Mouse (Mus musculus) embryo, embryonic 9.5 days (tissue): ENCODE results near the gene Gatad1.
"Not testable (repeated sequence)": the region's sequence is repeated elsewhere in the genome, so short reads cannot be mapped to it uniquely, and the experiment has no call there.

Experiments used
- DNase-seq: peaks from one replicate; pipeline ENCODE4 v3.0.0-alpha.2; 2017; ENCODE audit errors: extremely low spot score

The Gatad1 gene

GRCm38 (mm10) chr5:3657085-3657484 lies at the start of gene Gatad1:
Gene Gatad1 (minus strand): TSS chr5:3657185.
- no peak for DNase-seq

- DNase-seq = no peak
Measured at GRCm38 (mm10) chr5:3702180-3702579, 45.2 kb upstream of the Gatad1 start.

DNA sequence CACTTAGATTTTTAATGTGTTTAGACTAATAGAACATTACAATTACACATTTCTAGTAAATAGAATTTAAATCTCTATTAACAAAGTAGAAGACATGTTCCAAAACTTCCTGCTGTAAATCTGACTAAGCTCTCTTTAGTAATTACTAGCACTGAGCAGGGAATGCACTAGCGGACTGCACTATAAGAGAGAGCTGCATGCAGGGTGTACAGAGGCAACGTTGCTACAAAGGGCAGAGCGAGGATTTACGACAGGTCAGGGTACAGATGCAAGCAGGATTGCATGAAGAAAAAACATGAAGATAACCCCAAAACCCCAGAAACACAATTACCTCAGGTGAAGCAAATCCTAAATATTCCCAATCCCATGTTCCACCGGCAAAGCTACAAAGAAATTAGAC lies 43.0 kb upstream of the Gatad1 start:
- no peak for DNase-seq

GRCm38 (mm10) chr5:3696031-3696430 lies 39.0 kb upstream of the Gatad1 start:
- no peak for DNase-seq

GRCm38 (mm10) chr5:3695191-3695590 lies 38.2 kb upstream of the Gatad1 start:
- DNase-seq = no peak

GRCm38 (mm10) chr5:3692956-3693355 lies 36.0 kb upstream of the Gatad1 start:
- no peak for DNase-seq

DNA sequence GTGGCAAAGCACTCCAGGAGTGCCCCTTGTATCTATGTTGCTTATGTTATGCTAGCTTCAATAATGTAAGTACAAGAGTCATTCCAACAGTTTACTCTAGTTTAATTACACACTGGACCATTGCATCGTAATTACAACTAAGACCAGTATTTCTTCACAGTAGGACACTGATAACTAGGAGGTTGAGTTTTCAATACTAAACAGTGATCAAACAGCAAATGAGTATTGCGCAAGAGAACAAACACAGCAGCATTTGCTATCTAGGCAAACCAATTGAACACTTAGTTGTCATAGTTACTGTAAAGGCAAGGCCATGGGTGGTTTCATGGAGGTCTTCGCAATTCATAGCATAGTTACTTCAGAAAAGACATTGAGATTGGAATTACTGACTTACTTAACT lies 34.3 kb upstream of the Gatad1 start:
- no peak for DNase-seq

- DNase-seq = no peak
Measured at GRCm38 (mm10) chr5:3688298-3688697, 31.3 kb upstream of the Gatad1 start.

DNA sequence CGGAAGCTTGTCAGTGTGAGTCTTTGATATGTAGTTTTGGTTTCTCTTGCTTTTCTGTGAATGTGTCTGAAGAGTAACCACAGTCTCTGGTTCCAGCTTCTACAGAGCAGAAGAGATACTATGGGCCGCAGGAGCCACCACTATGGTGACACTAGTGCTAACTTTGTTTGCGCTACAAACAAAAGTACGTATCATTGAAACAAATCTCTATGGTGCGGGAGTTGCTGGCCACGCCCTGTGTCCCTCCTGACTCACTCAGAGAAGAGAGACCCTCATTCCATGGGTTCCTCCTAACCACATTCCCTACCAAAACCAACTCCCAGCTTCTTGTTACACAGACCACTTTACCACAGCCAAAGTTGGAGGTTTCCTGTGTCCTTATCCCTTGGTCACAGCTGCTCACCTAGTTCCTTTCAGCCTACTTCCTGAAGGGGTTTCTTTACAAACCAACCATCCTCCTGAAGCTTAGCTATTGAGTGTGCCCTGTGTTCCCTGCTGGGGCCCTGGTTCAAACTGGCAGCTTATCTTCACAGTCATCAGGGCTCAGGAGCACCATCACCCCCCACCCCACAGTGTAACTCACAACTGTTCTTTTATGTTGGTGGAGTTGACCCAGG lies 13.1 kb upstream of the Gatad1 start:
- DNase-seq = no peak

DNA sequence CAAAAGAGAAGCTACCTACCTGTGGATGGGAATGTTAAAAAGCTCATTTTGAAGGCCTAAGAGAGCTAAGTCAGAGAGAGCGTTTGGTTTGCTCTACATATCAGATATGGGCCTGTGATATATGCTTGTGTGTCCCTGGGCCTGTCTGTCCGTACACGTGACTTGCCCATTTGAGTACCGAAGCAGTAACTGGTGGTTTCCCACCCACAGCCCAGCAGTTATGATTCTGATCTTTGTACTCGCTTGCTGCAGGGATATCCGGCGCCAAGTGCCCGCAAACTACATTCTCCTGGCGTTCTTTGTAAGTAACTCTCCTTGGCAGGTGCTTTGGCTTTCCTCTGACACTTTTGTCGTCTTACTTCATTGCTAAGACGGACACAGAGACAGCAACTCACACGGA lies 9.6 kb upstream of the Gatad1 start:
- DNase-seq = no peak

DNA sequence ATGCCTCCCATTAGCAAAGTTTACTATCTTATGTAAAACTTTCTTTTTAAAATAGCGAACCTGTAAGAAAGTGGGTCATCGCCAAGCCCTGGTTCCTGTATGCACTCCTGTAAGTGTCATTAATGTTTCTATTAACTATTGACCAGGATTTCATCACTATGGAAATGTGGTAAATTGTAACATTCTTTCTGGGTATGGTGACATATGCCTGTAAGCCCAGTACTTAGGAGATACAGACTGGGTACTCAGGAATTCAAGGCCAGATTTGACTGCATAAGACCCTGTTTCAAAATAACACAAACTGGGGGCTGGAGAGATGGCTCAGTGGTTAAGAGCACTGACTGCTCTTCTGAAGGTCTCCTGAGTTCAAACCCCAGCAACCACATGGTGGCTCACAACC lies 8.2 kb upstream of the Gatad1 start:
- DNase-seq = no peak

DNA sequence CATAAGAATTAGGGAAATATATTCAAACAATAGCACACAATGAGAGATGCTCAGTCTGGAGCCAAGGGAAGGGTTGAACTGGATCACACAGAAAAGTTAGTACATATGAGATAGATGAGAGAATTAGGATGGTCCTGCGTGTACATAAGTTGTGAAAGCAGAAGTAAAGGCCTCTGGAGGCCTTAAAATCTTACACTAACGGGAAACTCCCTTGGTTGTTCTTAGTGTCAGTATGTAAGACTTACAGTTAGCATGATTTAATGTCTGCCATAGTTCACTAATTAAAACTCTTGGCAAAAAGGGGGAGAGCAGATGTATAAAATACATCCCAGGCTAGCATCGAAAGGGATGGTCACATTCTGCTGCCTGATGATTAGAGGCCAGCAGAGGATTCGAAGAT lies 3.2 kb downstream of the Gatad1 start:
- no peak for DNase-seq

GRCm38 (mm10) chr5:3652903-3653575 lies 3.9 kb downstream of the Gatad1 start:
- DNase-seq = not testable (repeated sequence)

DNA sequence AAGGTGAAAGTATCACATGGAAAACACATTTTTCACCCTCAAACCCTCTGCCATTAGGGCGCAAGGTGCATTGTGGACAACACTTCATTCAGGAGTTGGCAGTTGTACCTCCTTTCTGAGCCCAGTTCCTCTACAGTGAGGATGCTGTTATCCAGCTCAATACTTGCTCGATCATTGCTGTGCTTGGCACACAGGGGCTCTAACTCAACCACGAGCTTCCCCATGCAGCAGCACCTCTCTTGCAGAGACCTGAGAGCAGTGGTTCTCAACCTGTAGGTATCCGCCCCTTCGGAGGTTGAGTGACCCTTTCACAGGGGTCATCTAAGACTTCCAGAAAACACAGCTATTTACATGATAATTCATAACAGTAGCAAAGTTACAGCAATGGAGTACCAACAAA lies 5.4 kb downstream of the Gatad1 start:
- DNase-seq = no peak

- no peak for DNase-seq
Measured at GRCm38 (mm10) chr5:3650881-3651280, 6.1 kb downstream of the Gatad1 start, which contains the start of gene Tmbim7. Gene Tmbim7 (plus strand): TSS chr5:3651181.

DNA sequence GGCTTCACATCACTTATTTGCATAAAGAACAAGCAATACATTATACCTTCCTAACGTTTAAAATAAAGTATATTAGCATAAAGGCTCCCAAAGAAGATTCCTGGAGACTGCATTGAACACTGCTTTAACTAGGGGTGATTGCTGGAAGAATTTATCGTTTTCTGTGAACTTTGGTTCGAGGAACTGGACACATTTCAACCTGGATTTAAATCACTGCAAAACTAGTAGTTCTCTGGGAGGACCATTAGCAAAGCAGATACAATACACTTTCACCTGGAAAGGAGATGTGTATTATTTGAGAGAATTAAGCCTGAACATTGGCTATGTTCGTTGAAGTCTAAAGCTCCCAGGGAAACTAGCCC lies 8.2 kb downstream of the Gatad1 start:
- no peak for DNase-seq

DNA sequence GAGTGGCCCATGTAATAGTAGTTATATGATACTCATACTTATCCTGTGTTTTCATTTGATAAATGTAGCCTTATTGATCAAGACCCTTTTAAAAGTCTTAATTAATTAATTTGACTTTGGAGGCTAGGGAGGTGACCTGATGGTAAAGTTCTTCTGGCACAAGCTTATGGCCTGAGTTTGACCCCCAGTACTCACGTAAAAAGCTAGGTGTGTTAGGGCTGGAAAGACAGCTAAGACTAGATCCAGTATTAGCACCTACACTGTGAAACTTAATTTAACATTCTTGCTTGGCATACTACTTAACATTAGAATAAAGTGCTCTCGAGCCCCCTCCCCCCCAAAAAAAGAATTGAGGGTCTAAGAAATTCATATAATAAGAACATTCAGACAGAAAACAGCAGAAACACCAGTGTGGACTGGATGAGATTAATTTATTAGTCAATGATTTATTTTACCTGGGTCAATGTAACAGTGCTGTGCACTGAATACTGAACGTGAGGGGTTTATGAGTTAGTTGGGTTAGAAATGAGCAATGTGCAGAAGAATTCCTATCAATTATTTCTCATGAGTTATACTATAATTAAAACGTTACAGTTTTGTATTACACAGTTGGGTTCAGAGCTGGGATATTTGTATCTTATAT lies 8.7 kb downstream of the Gatad1 start:
- DNase-seq = no peak

- peak; percentile 95 for DNase-seq
Measured at GRCm38 (mm10) chr5:3647708-3648121, 9.3 kb downstream of the Gatad1 start.

- peak; percentile 73 for DNase-seq
Measured at GRCm38 (mm10) chr5:3646991-3647707, 9.8 kb downstream of the Gatad1 start.

- no peak for DNase-seq
Measured at GRCm38 (mm10) chr5:3646539-3646938, 10.4 kb downstream of the Gatad1 start.

- no peak for DNase-seq
Measured at GRCm38 (mm10) chr5:3645326-3645725, 11.7 kb downstream of the Gatad1 start.

DNA sequence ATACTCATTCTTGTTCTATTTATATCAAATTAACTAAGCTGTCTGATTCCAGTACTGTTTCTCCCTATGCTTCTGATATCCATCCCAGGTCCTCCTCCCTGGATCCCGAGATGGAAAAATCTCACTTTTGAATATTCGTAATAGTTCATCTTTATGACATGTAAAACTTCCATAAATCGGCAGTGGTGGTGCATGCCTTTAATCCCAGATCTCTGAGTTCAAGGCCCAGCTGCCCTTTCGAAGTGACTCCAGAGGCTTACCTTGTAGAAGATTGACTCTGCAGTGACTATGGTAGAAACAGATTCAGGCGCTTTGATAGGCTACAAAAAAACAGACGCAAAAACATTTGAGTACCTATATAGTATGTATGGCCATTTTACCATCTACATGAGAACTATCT lies 12.4 kb downstream of the Gatad1 start:
- no peak for DNase-seq

DNA sequence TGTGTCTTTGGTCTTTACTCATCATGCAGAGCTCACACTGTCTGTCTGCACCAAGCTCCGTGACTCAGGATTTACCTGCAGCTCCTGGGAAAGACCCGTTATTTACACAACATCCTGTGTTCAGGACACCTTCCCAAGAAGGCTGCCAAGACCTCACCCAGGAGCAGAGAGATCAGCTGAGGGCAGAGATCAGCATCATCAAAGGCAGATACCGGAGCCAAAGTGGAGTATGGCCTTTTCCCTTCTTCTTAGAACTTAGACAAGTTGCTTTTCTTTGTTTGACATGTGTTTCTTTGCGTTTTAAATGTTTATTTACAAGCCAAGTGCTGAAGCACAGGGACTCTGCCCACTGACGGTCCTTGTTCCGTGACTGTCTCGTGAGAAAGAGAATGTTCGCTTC lies 21.7 kb downstream of the Gatad1 start:
- DNase-seq = no peak
